In the genomic region with DNA sequence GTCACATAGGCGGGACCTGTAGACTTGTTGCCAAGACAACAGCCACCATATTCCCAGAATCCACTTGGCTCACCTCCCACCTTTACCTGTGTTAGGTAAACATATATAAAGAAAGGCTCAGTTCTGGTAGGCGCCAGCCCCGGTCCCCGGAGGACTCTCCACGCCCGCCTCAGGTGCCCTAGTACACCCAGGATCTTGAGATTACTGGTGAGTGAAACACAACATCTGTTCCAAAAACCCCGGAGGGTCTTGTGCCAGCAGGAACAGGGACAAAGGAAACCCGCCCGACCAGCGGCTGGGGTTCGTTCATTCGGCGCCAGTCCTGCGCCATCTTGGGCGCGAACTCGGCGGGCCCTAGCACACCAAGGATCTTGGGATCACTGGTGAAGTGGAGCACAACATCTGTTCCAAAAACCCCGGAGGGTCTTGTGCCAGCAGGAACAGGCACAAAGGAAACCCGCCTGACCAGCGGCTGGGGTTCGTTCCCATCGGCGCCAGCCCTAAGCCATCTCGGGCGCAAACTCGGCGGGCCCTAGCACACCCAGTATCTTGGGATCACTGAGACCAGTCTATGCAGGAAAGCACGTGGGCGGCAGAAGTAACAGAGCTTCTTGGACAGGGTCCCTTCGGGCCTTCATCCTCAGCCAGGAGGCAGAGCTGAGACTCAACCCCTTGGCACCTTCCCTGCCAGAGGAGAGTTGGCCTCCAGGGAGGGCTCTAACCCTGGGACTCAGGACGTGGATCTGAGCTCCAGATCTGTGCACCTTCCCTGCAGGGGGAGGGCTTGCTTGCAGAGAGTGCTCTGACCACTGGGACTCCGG, we compare ENCODE assay signal across 9 mouse cellular contexts. TPM values are rescaled to one million over a fixed set of nuclear protein-coding genes. Genes with fewer than 3 reads are reported as not detected.
DNase-seq lines count a peak whose midpoint lies in the region; ATAC-seq and TF ChIP-seq lines count a peak whose summit lies in the region.
"Had no signal": no experiment of that assay in that cellular context is flagged by ENCODE, and none has a peak within 500 bp of the region (broad histone marks: within the 10 kb centered on the region; RNA-seq: fewer than 3 reads in every experiment).

No protein-coding gene starts in this region.

- no peak for TF ChIP-seq EP300 in lung, postnatal 0 days (IDR thresholded peaks at IDR 0.05)

- H3K27ac ChIP-seq in heart, embryonic 11.5 days (ENCODE audit: low read depth, low read length) = no peak overlapping the region
- H3K27ac ChIP-seq in embryonic facial prominence, embryonic 11.5 days (replicated peaks; ENCODE audit: low read depth, low read length) = 0 out of 2 replicates have a peak overlapping the region, but pooled peaks have one; percentile 9
- H3K27ac ChIP-seq in hindbrain, embryonic 13.5 days = peak overlapping the region; percentile 86
- no peak overlapping the region for H3K27ac ChIP-seq in lung, postnatal 0 days (ENCODE audit: low read length)

- WGBS in heart, embryonic 11.5 days (ENCODE audit: insufficient replicate concordance) = 8% methylated on average over 33 of the region's 33 CpGs
- WGBS in embryonic facial prominence, embryonic 11.5 days = 3% methylated on average over 33 of the region's 33 CpGs
- WGBS in hindbrain, embryonic 13.5 days = 7% methylated on average over 33 of the region's 33 CpGs
- 9% methylated on average over 33 of the region's 33 CpGs for WGBS in lung, postnatal 0 days

- peak overlapping the region; percentile 44 for H3K4me3 ChIP-seq in heart, embryonic 11.5 days (ENCODE audit: low read depth, low read length)
- H3K4me3 ChIP-seq in embryonic facial prominence, embryonic 11.5 days (ENCODE audit: low read depth, low read length) = peak overlapping the region; percentile 37
- H3K4me3 ChIP-seq in hindbrain, embryonic 13.5 days = peak overlapping the region; percentile 54
- peak overlapping the region; percentile 39 for H3K4me3 ChIP-seq in lung, postnatal 0 days (ENCODE audit: low read depth, low read length)

- H3K36me3 ChIP-seq in heart, embryonic 11.5 days (ENCODE audit: control insufficient read depth, insufficient read depth, low read length) = no peaks in the 10 kb centered on the region
- H3K36me3 ChIP-seq in embryonic facial prominence, embryonic 11.5 days (replicated peaks; ENCODE audit: control insufficient read depth, insufficient read depth, low read depth, low read length) = no peaks in the 10 kb centered on the region
- peaks cover 12% of the 10 kb centered on the region for H3K36me3 ChIP-seq in hindbrain, embryonic 13.5 days
- no peaks in the 10 kb centered on the region for H3K36me3 ChIP-seq in lung, postnatal 0 days (ENCODE audit: insufficient read depth, low read length)
- H3K36me3 ChIP-seq: G1E had no signal

- peak; percentile 52 for ATAC-seq in heart, embryonic 11.5 days (replicated peaks; ENCODE audit: insufficient number of reproducible peaks, low FRiP score, low TSS enrichment)
- peak; percentile 71 for ATAC-seq in embryonic facial prominence, embryonic 11.5 days (replicated peaks; ENCODE audit: insufficient number of reproducible peaks, low FRiP score, low TSS enrichment, low read depth)
- ATAC-seq in hindbrain, embryonic 13.5 days (ENCODE audit: low FRiP score) = peak; percentile 78
- ATAC-seq in lung, postnatal 0 days = peak; percentile 74

- no peaks in the 10 kb centered on the region for H3K9me3 ChIP-seq in heart, embryonic 11.5 days (replicated peaks; ENCODE audit: control insufficient read depth, low read length)
- no peaks in the 10 kb centered on the region for H3K9me3 ChIP-seq in embryonic facial prominence, embryonic 11.5 days (replicated peaks; ENCODE audit: control insufficient read depth, low read length)
- no peaks in the 10 kb centered on the region for H3K9me3 ChIP-seq in hindbrain, embryonic 13.5 days
- H3K9me3 ChIP-seq in lung, postnatal 0 days (ENCODE audit: low read length) = no peaks in the 10 kb centered on the region
- H3K9me3 ChIP-seq: G1E had no signal

- H3K4me2 ChIP-seq in heart, embryonic 11.5 days = peak overlapping the region; percentile 66
- peak overlapping the region; percentile 51 for H3K4me2 ChIP-seq in embryonic facial prominence, embryonic 11.5 days (ENCODE audit: low read depth, low read length)
- H3K4me2 ChIP-seq in hindbrain, embryonic 13.5 days = peak overlapping the region; percentile 68
- H3K4me2 ChIP-seq in lung, postnatal 0 days (replicated peaks; ENCODE audit: low read depth, low read length) = peak overlapping the region; percentile 58

- intact Hi-C loops in heart, postnatal 36 days (cut with DNase I) = no loop called here

- H3K4me1 ChIP-seq in heart, embryonic 11.5 days (ENCODE audit: control insufficient read depth, insufficient read depth, low read length) = no peaks in the 10 kb centered on the region
- H3K4me1 ChIP-seq in embryonic facial prominence, embryonic 11.5 days (ENCODE audit: control insufficient read depth, insufficient read depth, low read length) = no peaks in the 10 kb centered on the region
- peaks cover 9% of the 10 kb centered on the region for H3K4me1 ChIP-seq in hindbrain, embryonic 13.5 days (replicated peaks)
- no peaks in the 10 kb centered on the region for H3K4me1 ChIP-seq in lung, postnatal 0 days (ENCODE audit: insufficient read depth, low read depth, low read length)

- TF ChIP-seq CTCF in lung, postnatal 0 days (IDR thresholded peaks at IDR 0.05) = peak; percentile 24; the same call in 1 of the 2 replicates

- H3K9ac ChIP-seq in heart, embryonic 11.5 days (ENCODE audit: low read depth, low read length) = peak overlapping the region; percentile 71
- peak overlapping the region; percentile 70 for H3K9ac ChIP-seq in embryonic facial prominence, embryonic 11.5 days (replicated peaks; ENCODE audit: low read length)
- H3K9ac ChIP-seq in hindbrain, embryonic 13.5 days = peak overlapping the region; percentile 76
- H3K9ac ChIP-seq in lung, postnatal 0 days (replicated peaks; ENCODE audit: low read depth) = no peak overlapping the region; the same call in 1 of the 2 replicates

- DNase-seq in heart, postnatal 36 days = no peak
- peak; percentile 72 for DNase-seq in embryonic facial prominence, embryonic 11.5 days (ENCODE audit: low spot score)
- peak; percentile 23 to 39 for DNase-seq in layer of hippocampus, postnatal 36 days
- DNase-seq in lung, postnatal 0 days (ENCODE audit: low spot score) = peak; percentile 63
- peak; percentile 56 for DNase-seq in right cerebral cortex, postnatal 25 days
- DNase-seq in spleen, postnatal 36 days (ENCODE audit: low spot score in 2 of 2) = no peak

- H3K27me3 ChIP-seq in heart, embryonic 11.5 days (ENCODE audit: control insufficient read depth, insufficient read depth, low read length) = no peaks in the 10 kb centered on the region
- no peaks in the 10 kb centered on the region for H3K27me3 ChIP-seq in embryonic facial prominence, embryonic 11.5 days (ENCODE audit: control insufficient read depth, insufficient read depth, low read length)
- H3K27me3 ChIP-seq in hindbrain, embryonic 13.5 days = 0 out of 2 replicates have a peak, but pooled peaks cover 4% of the 10 kb centered on the region
- no peaks in the 10 kb centered on the region for H3K27me3 ChIP-seq in lung, postnatal 0 days (replicated peaks; ENCODE audit: insufficient read depth, low read length)

RNA-seq across cellular contexts. Expression of a gene that starts 56.6 kb away (rescaled TPM):
- 34.1 and 38.3 TPM in 2 replicates for polyA plus RNA-seq in heart, embryonic 11.5 days (2014; fragmentation: Nextera tagmentation; extraction: Ambion mirVana)
- 10 to 100 TPM; 17.0 to 21.1 TPM for total RNA-seq in heart, postnatal 36 days (2021)
- 16.7 and 20.2 TPM in 2 replicates for polyA plus RNA-seq in embryonic facial prominence, embryonic 11.5 days (2014; fragmentation: Nextera tagmentation; extraction: Ambion mirVana)
- polyA plus RNA-seq in hindbrain, embryonic 13.5 days (2015; fragmentation: Nextera tagmentation; extraction: Ambion mirVana) = 21.6 and 23.6 TPM in 2 replicates
- 1 to 10 TPM; 5.1 to 6.9 TPM for total RNA-seq in layer of hippocampus, postnatal 36 days (2021)
- polyA plus RNA-seq in lung, postnatal 0 days (2015; fragmentation: Nextera tagmentation; extraction: Ambion mirVana) = 53.8 and 92.9 TPM in 2 replicates
- polyA plus RNA-seq: G1E had no signal

Comparison
In these comparisons a context has a peak if more than half of its experiments do, and no peak if none do; other contexts are left out.
1. H3K27ac ChIP-seq: peak in embryonic facial prominence, embryonic 11.5 days (single experiment) and hindbrain, embryonic 13.5 days (single experiment); none in heart, embryonic 11.5 days (single experiment) and lung, postnatal 0 days (single experiment).
2. DNase-seq: peak in embryonic facial prominence, embryonic 11.5 days (single experiment), layer of hippocampus, postnatal 36 days (2 of 2), lung, postnatal 0 days (single experiment) and right cerebral cortex, postnatal 25 days (single experiment); none in heart, postnatal 36 days (0 of 2) and spleen, postnatal 36 days (0 of 2).
3. Peak in every context shown above with its lines, with median percentiles within 50 percentile points of each other: ATAC-seq, H3K4me2 ChIP-seq and H3K4me3 ChIP-seq.